Mouse (Mus musculus) midbrain, embryonic 11.5 days (tissue): ENCODE data around the gene Dab1. TPM values are rescaled to one million over a fixed set of nuclear protein-coding genes. Genes with fewer than 3 reads are reported as not detected.

Experiments used
- ATAC-seq: fragments of 200-750 bp; cut with Nextera tagmentation; 2 replicates; pipeline ENCODE4 v1.8.0; 2017; ENCODE audit warnings: moderate TSS enrichment, moderate library complexity; ENCODE audit not compliant: low FRiP score
- DNase-seq: peaks from one replicate; pipeline ENCODE4 v3.0.0; 2015; ENCODE audit warnings: low spot score; ENCODE audit errors: missing footprints
- H3K27ac ChIP-seq: fragments of 300-500 bp; sonication (generic); 2 replicates; pipeline ENCODE4 v1.5.1; 2014; ENCODE audit warnings: low read depth, low read length
- H3K27me3 ChIP-seq: fragments of 300-500 bp; sonication (generic); 2 replicates; pipeline ENCODE4 v1.6.1; 2014; ENCODE audit warnings: mild to moderate bottlenecking, low read length, moderate library complexity, mixed read lengths; ENCODE audit not compliant: control insufficient read depth, insufficient read depth
- H3K36me3 ChIP-seq: fragments of 300-500 bp; sonication (generic); 2 replicates; pipeline ENCODE4 v1.6.1; 2014; ENCODE audit warnings: mild to moderate bottlenecking, low read length, moderate library complexity, mixed read lengths; ENCODE audit not compliant: control insufficient read depth, insufficient read depth
- H3K4me1 ChIP-seq: fragments of 300-500 bp; sonication (generic); 2 replicates; pipeline ENCODE4 v1.6.1; 2014; ENCODE audit warnings: low read length; ENCODE audit not compliant: control insufficient read depth, insufficient read depth
- H3K4me2 ChIP-seq: fragments of 300-500 bp; sonication (generic); 2 replicates; pipeline ENCODE4 v1.6.1; 2014; ENCODE audit warnings: mild to moderate bottlenecking, moderate library complexity
- H3K4me3 ChIP-seq: fragments of 300-500 bp; sonication (generic); 2 replicates; pipeline ENCODE4 v1.5.1; 2014; ENCODE audit warnings: low read depth, low read length
- H3K9ac ChIP-seq: fragments of 300-500 bp; sonication (generic); 2 replicates; pipeline ENCODE4 v1.6.1; 2014; ENCODE audit warnings: low read length
- H3K9me3 ChIP-seq: fragments of 300-500 bp; sonication (generic); 2 replicates; pipeline ENCODE4 v1.6.1; 2016; ENCODE audit warnings: low read length; ENCODE audit not compliant: control insufficient read depth
- WGBS: fragments of 180-500 bp; shearing (Covaris S2); extraction: QIAGEN DNeasy Blood & Tissue Kit; methylation state at CpG from one replicate; pipeline ENCODE4 v1.1.7; 2014; 5-methylcytosine and 5-hydroxymethylcytosine counted together
- polyA plus RNA-seq: library from polyadenylated mRNA; unstranded; fragments of >200 nt; fragmentation: Nextera tagmentation; extraction: Ambion mirVana; gene quantifications from 2 replicates; pipeline ENCODE4 v1.2.1, GENCODE M21; 2014

Dab1 gene
- polyA plus RNA-seq, 1 experiment from 2014 or later = 43.2 TPM

DNA sequence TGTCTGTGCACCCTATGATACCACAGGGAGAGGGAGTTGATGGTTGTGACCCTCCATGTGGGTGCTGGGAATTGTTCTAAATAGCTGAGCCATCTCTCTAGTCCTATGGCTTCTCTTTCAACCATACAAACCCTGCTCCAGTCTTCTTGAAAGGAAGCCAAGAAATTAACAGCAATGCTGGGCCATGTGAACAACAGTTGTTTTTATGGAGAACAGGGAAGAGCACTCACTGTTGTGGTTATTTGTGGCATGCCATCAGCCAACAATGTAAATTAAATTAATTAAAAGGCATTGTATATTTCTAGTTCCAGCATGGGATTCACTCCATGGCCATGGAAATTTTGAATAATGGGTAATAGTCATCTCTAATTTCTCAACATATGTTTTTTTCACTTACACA is 492.5 kb downstream of the Dab1 start:
- no peak overlapping the region for H3K4me2 ChIP-seq
- H3K9ac ChIP-seq = no peak overlapping the region
- no peak for ATAC-seq
- H3K36me3 ChIP-seq = no peaks in the 10 kb centered on the region
- no peaks in the 10 kb centered on the region for H3K4me1 ChIP-seq
- H3K27me3 ChIP-seq = no peaks in the 10 kb centered on the region
- H3K4me3 ChIP-seq = no peak overlapping the region
- no peak for DNase-seq
- no peaks in the 10 kb centered on the region for H3K9me3 ChIP-seq
- H3K27ac ChIP-seq = no peak overlapping the region

DNA sequence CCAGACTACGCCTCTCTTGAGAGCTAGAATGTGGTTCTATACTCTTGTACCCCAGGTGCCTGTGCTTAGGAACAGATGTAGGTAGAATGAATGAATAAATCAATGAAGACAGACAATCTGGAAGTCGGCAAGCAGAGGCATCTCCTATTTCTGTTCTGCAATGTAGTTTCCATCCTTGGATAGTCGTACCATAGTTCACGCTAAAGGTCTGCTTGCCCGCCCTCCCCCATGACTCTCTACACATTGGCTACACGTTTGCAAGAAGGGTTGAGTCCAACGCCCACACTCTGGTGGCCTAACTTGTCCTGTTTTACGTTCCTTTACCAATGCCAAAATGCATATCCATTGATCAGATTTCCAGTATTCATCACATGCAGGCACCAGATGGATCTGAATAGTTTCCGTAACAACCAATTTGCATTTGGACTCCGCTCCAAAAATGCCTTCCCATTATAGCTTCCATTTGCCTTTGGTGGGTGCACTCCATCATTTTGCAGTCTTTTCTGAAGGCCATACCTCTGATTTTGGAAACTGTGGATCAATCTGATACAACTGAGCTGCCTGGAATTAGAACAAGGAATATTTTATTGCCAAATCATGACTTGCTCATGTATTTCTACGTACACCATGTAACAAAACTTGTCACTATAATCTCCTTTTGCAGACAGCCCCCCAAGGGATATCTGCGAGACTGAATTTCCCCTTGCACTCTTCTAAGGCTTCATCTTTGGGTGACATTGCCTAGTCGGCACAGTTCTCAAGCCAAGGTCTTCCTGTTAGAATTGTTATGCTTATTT is 494.2 kb downstream of the Dab1 start:
- Histone ChIP-seq H3K4me3 (no peak overlapping the region), H3K27ac (no peak overlapping the region), H3K27me3 (no peaks in the 10 kb centered on the region), H3K36me3 (no peaks in the 10 kb centered on the region), H3K9ac (no peak overlapping the region), H3K4me2 (no peak overlapping the region), H3K9me3 (no peaks in the 10 kb centered on the region), H3K4me1 (no peaks in the 10 kb centered on the region)
- DNase-seq (no peak), ATAC-seq (no peak)
- WGBS = 82% methylated on average over 13 of the region's 13 CpGs

DNA sequence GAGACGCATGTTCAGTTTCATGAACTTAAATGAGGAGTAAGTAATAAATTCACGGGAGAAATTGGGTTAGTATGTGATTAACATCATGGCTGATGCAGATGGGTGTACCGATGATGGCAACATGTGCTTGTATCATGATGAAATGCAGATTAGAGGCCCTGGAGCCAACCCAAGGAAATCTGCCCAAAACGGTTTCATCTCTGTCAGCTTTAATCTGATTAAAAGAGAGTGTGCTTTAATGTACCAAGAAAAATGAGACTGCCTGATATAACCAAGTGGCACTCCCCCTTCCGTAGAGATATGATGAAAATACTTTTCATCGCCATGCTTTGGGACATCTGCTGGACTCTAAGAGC is 494.8 kb downstream of the Dab1 start:
- H3K27me3 ChIP-seq = no peaks in the 10 kb centered on the region
- no peak overlapping the region for H3K9ac ChIP-seq
- no peaks in the 10 kb centered on the region for H3K9me3 ChIP-seq
- no peak for DNase-seq
- H3K4me3 ChIP-seq = no peak overlapping the region
- no peak overlapping the region for H3K27ac ChIP-seq
- H3K36me3 ChIP-seq = no peaks in the 10 kb centered on the region
- 84% methylated on average over 6 of the region's 6 CpGs for WGBS
- ATAC-seq = no peak
- H3K4me2 ChIP-seq = no peak overlapping the region
- H3K4me1 ChIP-seq = no peaks in the 10 kb centered on the region

DNA sequence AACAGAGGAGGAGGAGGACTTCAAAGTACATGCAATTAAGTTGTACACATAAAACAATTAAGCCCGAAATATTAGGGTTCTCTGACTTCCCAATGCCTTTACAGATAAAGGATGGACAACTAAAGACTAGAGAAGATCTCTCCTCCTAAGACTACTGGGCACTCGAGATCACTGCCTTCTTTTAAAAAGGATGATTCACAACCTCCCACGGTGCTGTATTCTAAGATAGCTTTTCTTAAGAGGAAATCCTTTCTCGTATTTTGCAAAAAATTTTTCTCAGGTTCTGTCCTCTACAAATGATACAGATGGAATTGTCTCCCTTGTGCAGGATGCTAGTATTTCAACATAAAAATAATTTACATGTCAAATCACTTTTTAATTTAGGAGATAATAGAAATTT is 500.9 kb downstream of the Dab1 start:
- Histone ChIP-seq H3K9ac (no peak overlapping the region), H3K36me3 (no peaks in the 10 kb centered on the region), H3K27ac (no peak overlapping the region), H3K9me3 (no peaks in the 10 kb centered on the region), H3K4me2 (no peak overlapping the region), H3K4me3 (no peak overlapping the region), H3K27me3 (no peaks in the 10 kb centered on the region), H3K4me1 (no peaks in the 10 kb centered on the region)
- no peak for ATAC-seq
- no peak for DNase-seq
- WGBS = 90% methylated on average over 4 of the region's 4 CpGs

DNA sequence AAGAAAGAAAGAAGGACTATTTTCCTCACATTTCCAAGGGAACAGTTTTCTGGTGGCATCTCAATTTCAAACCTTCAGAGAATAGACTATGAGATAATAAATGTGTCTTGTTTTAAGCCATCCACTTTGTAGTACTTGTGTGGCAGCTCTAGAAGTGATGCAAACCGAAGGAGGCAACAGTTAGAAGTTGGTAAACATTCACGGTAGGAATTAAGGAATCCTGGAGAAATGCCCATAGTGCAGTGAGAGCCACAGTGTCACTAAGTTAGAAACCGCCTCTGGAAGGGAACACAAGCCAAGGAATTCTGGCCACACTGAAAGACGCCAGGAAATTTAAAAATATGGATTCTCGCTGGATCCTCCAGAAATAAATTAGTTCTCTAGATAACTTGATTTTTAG is 502.8 kb downstream of the Dab1 start:
- Histone ChIP-seq H3K4me2 (no peak overlapping the region), H3K4me3 (no peak overlapping the region), H3K27ac (no peak overlapping the region), H3K9me3 (no peaks in the 10 kb centered on the region), H3K36me3 (no peaks in the 10 kb centered on the region), H3K4me1 (no peaks in the 10 kb centered on the region), H3K9ac (no peak overlapping the region), H3K27me3 (no peaks in the 10 kb centered on the region)
- 94% methylated on average over 5 of the region's 5 CpGs for WGBS
- no peak for ATAC-seq
- no peak for DNase-seq

DNA sequence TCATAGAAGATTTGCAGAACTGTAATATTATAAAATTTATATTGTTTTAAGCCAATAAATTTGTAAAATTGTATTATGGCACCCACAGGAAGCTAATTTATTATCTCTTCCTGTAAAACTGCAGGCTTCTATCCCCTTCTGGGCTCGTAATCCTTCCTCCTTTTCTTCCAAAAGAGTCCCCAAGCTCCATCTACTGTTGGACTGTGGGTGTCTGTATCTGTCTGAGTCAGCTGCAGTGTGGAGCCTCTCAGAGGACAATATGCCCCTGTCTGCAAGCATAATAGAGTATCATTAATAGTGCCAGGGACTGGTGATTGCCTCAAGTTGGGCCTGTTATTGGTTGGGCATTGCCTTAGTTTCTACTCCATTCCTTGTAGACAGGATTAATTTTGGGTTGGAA is 503.2 kb downstream of the Dab1 start:
- H3K27me3 ChIP-seq = no peaks in the 10 kb centered on the region
- WGBS = 78% methylated on average over 1 of the region's 1 CpGs

DNA sequence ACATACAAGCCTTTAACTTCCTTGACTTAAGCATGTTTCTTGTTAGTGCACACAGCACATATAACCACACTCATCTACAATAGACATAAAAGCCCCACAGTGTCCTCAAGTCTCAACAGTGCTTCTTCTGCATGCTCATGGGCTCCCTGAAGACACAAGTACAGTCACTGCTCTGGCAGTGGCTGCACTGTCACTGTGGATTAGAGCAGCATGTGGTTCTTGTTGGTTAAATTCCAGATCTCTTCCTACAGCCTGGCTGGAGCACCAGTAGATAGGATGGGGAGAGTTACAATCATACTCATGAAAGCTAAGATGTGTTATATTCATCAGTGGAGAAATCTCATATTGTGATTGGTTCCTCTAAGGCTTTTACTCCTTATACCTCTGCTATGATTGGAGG is 534.5 kb downstream of the Dab1 start:
- no peak overlapping the region for H3K4me3 ChIP-seq
- no peak overlapping the region for H3K4me2 ChIP-seq
- H3K9ac ChIP-seq = no peak overlapping the region
- H3K36me3 ChIP-seq = no peaks in the 10 kb centered on the region
- H3K4me1 ChIP-seq = no peaks in the 10 kb centered on the region
- DNase-seq (no peak), ATAC-seq (no peak)
- H3K27me3 ChIP-seq = no peaks in the 10 kb centered on the region
- H3K9me3 ChIP-seq = no peaks in the 10 kb centered on the region
- H3K27ac ChIP-seq = no peak overlapping the region

More for the DNA sequence above, 503.2 kb downstream of the Dab1 start:
- no peaks in the 10 kb centered on the region for H3K4me1 ChIP-seq
- no peak overlapping the region for H3K4me2 ChIP-seq
- no peaks in the 10 kb centered on the region for H3K9me3 ChIP-seq
- H3K36me3 ChIP-seq = no peaks in the 10 kb centered on the region
- no peak overlapping the region for H3K9ac ChIP-seq
- DNase-seq (no peak), ATAC-seq (no peak)
- H3K4me3 ChIP-seq = no peak overlapping the region
- no peak overlapping the region for H3K27ac ChIP-seq

DNA sequence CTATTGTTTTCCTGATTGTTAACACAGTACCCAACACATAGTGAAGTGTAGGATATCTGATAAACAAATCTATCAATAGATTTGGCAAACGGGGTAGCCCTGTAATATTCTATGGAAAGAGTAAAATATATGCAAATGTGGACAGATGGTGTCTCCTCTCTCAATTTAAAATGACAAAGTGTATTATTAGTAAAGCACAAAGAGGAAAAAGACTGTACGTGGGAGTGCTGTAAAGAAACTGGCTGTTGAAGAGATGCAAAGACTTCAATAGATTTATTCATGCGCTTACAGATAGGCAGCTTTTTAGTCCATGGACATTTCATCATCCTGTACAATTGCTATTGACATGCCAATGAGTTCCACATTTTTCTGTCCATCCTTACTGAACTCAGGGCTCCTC is 558.9 kb downstream of the Dab1 start:
- Histone ChIP-seq H3K9me3 (no peaks in the 10 kb centered on the region), H3K9ac (no peak overlapping the region), H3K4me1 (no peaks in the 10 kb centered on the region), H3K27me3 (no peaks in the 10 kb centered on the region), H3K36me3 (no peaks in the 10 kb centered on the region), H3K4me3 (no peak overlapping the region), H3K27ac (no peak overlapping the region), H3K4me2 (no peak overlapping the region)
- ATAC-seq = no peak
- 87% methylated on average over 3 of the region's 3 CpGs for WGBS
- DNase-seq = no peak

DNA sequence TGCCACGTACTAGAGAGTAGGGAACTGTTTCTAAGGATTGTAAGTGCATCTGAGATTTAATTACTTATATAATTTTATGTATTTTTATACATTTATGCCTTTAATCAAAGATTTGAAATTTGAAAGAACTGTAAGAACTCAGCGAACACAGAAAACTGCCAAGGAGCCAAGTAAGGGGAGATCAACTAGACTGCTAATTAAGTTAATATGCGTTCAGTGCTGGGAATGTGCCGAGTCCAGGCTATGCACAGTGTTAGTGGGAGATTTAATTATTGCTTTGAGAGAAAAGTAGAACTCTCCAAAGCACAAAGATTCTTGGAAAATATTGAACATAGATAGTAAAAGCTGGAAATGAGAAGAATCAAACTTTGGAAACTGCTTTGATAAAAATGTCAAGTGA is 567.2 kb downstream of the Dab1 start:
- WGBS = 84% methylated on average over 4 of the region's 4 CpGs
- DNase-seq (no peak), ATAC-seq (no peak)

More for the DNA sequence above, 567.2 kb downstream of the Dab1 start:
- no peaks in the 10 kb centered on the region for H3K9me3 ChIP-seq
- H3K36me3 ChIP-seq = no peaks in the 10 kb centered on the region
- no peak overlapping the region for H3K4me2 ChIP-seq
- no peaks in the 10 kb centered on the region for H3K27me3 ChIP-seq
- H3K27ac ChIP-seq = no peak overlapping the region
- H3K9ac ChIP-seq = no peak overlapping the region
- H3K4me1 ChIP-seq = no peaks in the 10 kb centered on the region
- no peak overlapping the region for H3K4me3 ChIP-seq
